Comparison of ENCODE assay signal across 8 mouse cellular contexts in the genomic region with DNA sequence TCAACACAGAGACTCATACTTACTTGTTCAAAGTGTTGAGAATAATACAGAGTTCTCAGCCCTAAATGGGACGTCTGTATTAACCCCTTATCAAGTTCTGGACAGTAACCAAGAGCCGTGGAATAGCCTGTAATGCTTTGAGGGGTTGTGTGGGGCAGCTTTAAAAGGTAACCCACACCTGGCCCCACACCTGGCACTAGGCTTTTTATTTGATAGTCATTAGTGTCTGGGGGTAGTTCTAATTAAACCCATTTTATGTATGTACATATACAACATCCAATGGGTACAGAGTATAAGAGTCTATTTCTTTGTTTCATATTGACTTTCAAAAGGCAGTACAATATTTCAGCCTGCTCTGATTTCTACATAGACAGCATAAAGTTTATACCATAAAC. TPM values are rescaled to one million over a fixed set of nuclear protein-coding genes. Genes with fewer than 3 reads are reported as not detected.
DNase-seq lines count a peak whose midpoint lies in the region; ATAC-seq and TF ChIP-seq lines count a peak whose summit lies in the region.
"Had no signal": no experiment of that assay in that cellular context is flagged by ENCODE, and none has a peak within 500 bp of the region (broad histone marks: within the 10 kb centered on the region; RNA-seq: fewer than 3 reads in every experiment).

No protein-coding gene starts in this region.

- no peak for ATAC-seq in lung, embryonic 14.5 days (ENCODE audit: insufficient read depth)
- no peak for ATAC-seq in forebrain, postnatal 0 days
- ATAC-seq in limb, embryonic 14.5 days (ENCODE audit: low FRiP score, low read depth): no peak
- ATAC-seq in stomach, embryonic 15.5 days (ENCODE audit: insufficient read depth, low FRiP score, low read depth): no peak

- H3K4me1 ChIP-seq in lung, embryonic 14.5 days (ENCODE audit: insufficient read depth): no peaks in the 10 kb centered on the region
- 0 out of 2 replicates have a peak, but pooled peaks cover 7% of the 10 kb centered on the region for H3K4me1 ChIP-seq in forebrain, postnatal 0 days (ENCODE audit: insufficient read depth)
- no peaks in the 10 kb centered on the region for H3K4me1 ChIP-seq in limb, embryonic 14.5 days (ENCODE audit: control insufficient read depth, insufficient read depth, low read length)
- H3K4me1 ChIP-seq in stomach, embryonic 15.5 days: peaks cover 7% of the 10 kb centered on the region

- H3K9me3 ChIP-seq in lung, embryonic 14.5 days (ENCODE audit: low read depth, low read length): no peaks in the 10 kb centered on the region
- H3K9me3 ChIP-seq in forebrain, postnatal 0 days (ENCODE audit: low read length): no peaks in the 10 kb centered on the region
- no peaks in the 10 kb centered on the region for H3K9me3 ChIP-seq in limb, embryonic 14.5 days (ENCODE audit: control insufficient read depth, low read length)
- H3K9me3 ChIP-seq in stomach, embryonic 15.5 days: no peaks in the 10 kb centered on the region

- TF ChIP-seq POLR2A in limb, embryonic 14.5 days (IDR thresholded peaks at IDR 0.05; ENCODE audit: borderline replicate concordance, extremely low read depth, insufficient read depth, insufficient read length): no peak

- WGBS in lung, embryonic 14.5 days: 48% methylated on average over 2 of the region's 2 CpGs
- 56% methylated on average over 2 of the region's 2 CpGs for WGBS in forebrain, postnatal 0 days
- 39% methylated on average over 2 of the region's 2 CpGs for WGBS in limb, embryonic 14.5 days
- 47% methylated on average over 2 of the region's 2 CpGs for whole genome bisulfite sequencing in stomach, embryonic 15.5 days

- no peak for DNase-seq in lung, embryonic 14.5 days
- no peak for DNase-seq in lung, postnatal 14 days
- no peak for DNase-seq in forebrain, postnatal 0 days
- DNase-seq in limb, embryonic 14.5 days (ENCODE audit: low spot score): no peak
- DNase-seq in adrenal gland, postnatal 25 days: no peak
- DNase-seq in urinary bladder, postnatal 4 days (ENCODE audit: low spot score in 2 of 2): no peak

- no peaks in the 10 kb centered on the region for H3K36me3 ChIP-seq in lung, embryonic 14.5 days (ENCODE audit: insufficient read depth)
- no peaks in the 10 kb centered on the region for H3K36me3 ChIP-seq in forebrain, postnatal 0 days (ENCODE audit: insufficient read depth)
- no peaks in the 10 kb centered on the region for H3K36me3 ChIP-seq in limb, embryonic 14.5 days (ENCODE audit: control insufficient read depth, insufficient read depth, low read length)
- no peaks in the 10 kb centered on the region for H3K36me3 ChIP-seq in stomach, embryonic 15.5 days

- TF ChIP-seq CTCF in lung, embryonic 14.5 days (IDR thresholded peaks at IDR 0.05; ENCODE audit: low read depth): no peak
- no peak for TF ChIP-seq CTCF in forebrain, postnatal 0 days (IDR thresholded peaks at IDR 0.05; ENCODE audit: low read depth)

- peak overlapping the region; percentile 99 for H3K4me2 ChIP-seq in lung, embryonic 14.5 days
- H3K4me2 ChIP-seq in forebrain, postnatal 0 days (ENCODE audit: low read depth): peak overlapping the region; percentile 96
- H3K4me2 ChIP-seq in limb, embryonic 14.5 days (replicated peaks; ENCODE audit: low read depth, low read length, severe bottlenecking): peak overlapping the region; percentile 99
- peak overlapping the region; percentile 99 for H3K4me2 ChIP-seq in stomach, embryonic 15.5 days

- H3K27ac ChIP-seq in lung, embryonic 14.5 days (ENCODE audit: low read depth): no peak overlapping the region
- no peak overlapping the region for H3K27ac ChIP-seq in forebrain, postnatal 0 days (ENCODE audit: low read depth, low read length)
- H3K27ac ChIP-seq in limb, embryonic 14.5 days (replicated peaks; ENCODE audit: low read depth, low read length): no peak overlapping the region
- peak overlapping the region; percentile 81; the same call in 1 of the 2 replicates for H3K27ac ChIP-seq in stomach, embryonic 15.5 days

- peak overlapping the region; percentile 57 for H3K4me3 ChIP-seq in lung, embryonic 14.5 days (ENCODE audit: low read depth, low read length)
- H3K4me3 ChIP-seq in forebrain, postnatal 0 days (ENCODE audit: low read depth, low read length): peak overlapping the region; percentile 71
- H3K4me3 ChIP-seq in limb, embryonic 14.5 days (replicated peaks; ENCODE audit: low read length): peak overlapping the region; percentile 62
- peak overlapping the region; percentile 67; the same call in 1 of the 2 replicates for H3K4me3 ChIP-seq in stomach, embryonic 15.5 days (replicated peaks)

- no peak overlapping the region for H3K9ac ChIP-seq in lung, embryonic 14.5 days
- H3K9ac ChIP-seq in forebrain, postnatal 0 days: peak overlapping the region; percentile 81; the same call in 1 of the 2 replicates
- peak overlapping the region; percentile 64; the same call in 1 of the 2 replicates for H3K9ac ChIP-seq in limb, embryonic 14.5 days (ENCODE audit: low read depth, low read length, severe bottlenecking)
- H3K9ac ChIP-seq in stomach, embryonic 15.5 days: no peak overlapping the region

- no peaks in the 10 kb centered on the region for H3K27me3 ChIP-seq in lung, embryonic 14.5 days (ENCODE audit: insufficient read depth, low read length)
- no peaks in the 10 kb centered on the region for H3K27me3 ChIP-seq in forebrain, postnatal 0 days (ENCODE audit: insufficient read depth, low read length)
- H3K27me3 ChIP-seq in limb, embryonic 14.5 days (ENCODE audit: control insufficient read depth, insufficient read depth, low read length): peaks cover 6% of the 10 kb centered on the region; the same call in 1 of the 2 replicates
- no peaks in the 10 kb centered on the region for H3K27me3 ChIP-seq in stomach, embryonic 15.5 days (replicated peaks)

RNA-seq across cellular contexts. Expression of a gene that starts 4.6 kb away (rescaled TPM):
- polyA plus RNA-seq in lung, embryonic 14.5 days (2014; fragmentation: Nextera tagmentation; extraction: Ambion mirVana): not detected in 2 replicates
- total RNA-seq in forebrain, postnatal 0 days (2014; rRNA removed): 0.29 and 0.31 TPM in 2 replicates
- 0.13 and 0.19 TPM in 2 replicates for polyA plus RNA-seq in forebrain, postnatal 0 days (2015; fragmentation: Nextera tagmentation; extraction: Ambion mirVana)
- 0.04 and 0.08 TPM in 2 replicates for polyA plus RNA-seq in limb, embryonic 14.5 days (2012; rRNA removed)
- 0.33 TPM in 1 of 2 replicates, not detected in the other for polyA plus RNA-seq in limb, embryonic 14.5 days (2014; fragmentation: Nextera tagmentation; extraction: Ambion mirVana)
- 0.32 and 0.43 TPM in 2 replicates for polyA plus RNA-seq in stomach, embryonic 15.5 days (2015; fragmentation: Nextera tagmentation; extraction: Ambion mirVana)
- total RNA-seq in adrenal gland, postnatal 25 days (2021): 1.3 TPM in 1 of 2 replicates, not detected in the other
- total RNA-seq: megakaryocyte-erythroid progenitor cell, adult 5-6 weeks had no signal

RNA-seq across cellular contexts. Expression of a gene that starts 38.0 kb away (rescaled TPM):
- polyA plus RNA-seq in lung, embryonic 14.5 days (2014; fragmentation: Nextera tagmentation; extraction: Ambion mirVana): not detected in 2 replicates
- total RNA-seq in forebrain, postnatal 0 days (2014; rRNA removed): not detected in 2 replicates
- not detected in 2 replicates for polyA plus RNA-seq in forebrain, postnatal 0 days (2015; fragmentation: Nextera tagmentation; extraction: Ambion mirVana)
- polyA plus RNA-seq in limb, embryonic 14.5 days (2012; rRNA removed): 0.04 TPM in 1 of 2 replicates, not detected in the other
- not detected in 2 replicates for polyA plus RNA-seq in limb, embryonic 14.5 days (2014; fragmentation: Nextera tagmentation; extraction: Ambion mirVana)
- not detected in 2 replicates for polyA plus RNA-seq in stomach, embryonic 15.5 days (2015; fragmentation: Nextera tagmentation; extraction: Ambion mirVana)
- not detected in 2 replicates for total RNA-seq in adrenal gland, postnatal 25 days (2021)
- total RNA-seq: megakaryocyte-erythroid progenitor cell, adult 5-6 weeks had no signal

RNA-seq across cellular contexts. Expression of a gene that starts 49.6 kb away (rescaled TPM):
- polyA plus RNA-seq in lung, embryonic 14.5 days (2014; fragmentation: Nextera tagmentation; extraction: Ambion mirVana): 34.9 and 37.9 TPM in 2 replicates
- 4.3 and 4.4 TPM in 2 replicates for total RNA-seq in forebrain, postnatal 0 days (2014; rRNA removed)
- 2.9 and 3.2 TPM in 2 replicates for polyA plus RNA-seq in forebrain, postnatal 0 days (2015; fragmentation: Nextera tagmentation; extraction: Ambion mirVana)
- polyA plus RNA-seq in limb, embryonic 14.5 days (2012; rRNA removed): 11.0 and 17.1 TPM in 2 replicates
- polyA plus RNA-seq in limb, embryonic 14.5 days (2014; fragmentation: Nextera tagmentation; extraction: Ambion mirVana): 23.8 and 25.1 TPM in 2 replicates
- 20.5 and 21.1 TPM in 2 replicates for polyA plus RNA-seq in stomach, embryonic 15.5 days (2015; fragmentation: Nextera tagmentation; extraction: Ambion mirVana)
- total RNA-seq in adrenal gland, postnatal 25 days (2021): 6.3 and 6.7 TPM in 2 replicates

Comparison
In these comparisons a context has a peak if more than half of its experiments do, and no peak if none do; other contexts are left out.
1. H3K9ac ChIP-seq: peak in forebrain, postnatal 0 days (single experiment) and limb, embryonic 14.5 days (single experiment); none in lung, embryonic 14.5 days (single experiment) and stomach, embryonic 15.5 days (single experiment).
2. Peak in every context shown above with its lines, with median percentiles within 50 percentile points of each other: H3K4me2 ChIP-seq and H3K4me3 ChIP-seq.